Mouse (Mus musculus) activated CD4-positive, CD25-positive, alpha-beta regulatory T cell, adult 4 months (primary cell): ENCODE results near the gene Cst12. TPM values are rescaled to one million over a fixed set of nuclear protein-coding genes. Genes with fewer than 3 reads are reported as not detected.
"Not testable (repeated sequence)": the region's sequence is repeated elsewhere in the genome, so short reads cannot be mapped to it uniquely, and the experiment has no call there.

Experiments
- ATAC-seq: one replicate; pipeline ENCODE4 v1.8.0; 2017
- polyA plus RNA-seq, 2 experiments: library from polyadenylated mRNA; unstranded; fragments of 100-300 nt; shearing (Covaris generic); gene quantifications; one replicate each; pipeline ENCODE4 v1.2.1; 2017

Gene Cst12
- not detected for polyA plus RNA-seq

DNA sequence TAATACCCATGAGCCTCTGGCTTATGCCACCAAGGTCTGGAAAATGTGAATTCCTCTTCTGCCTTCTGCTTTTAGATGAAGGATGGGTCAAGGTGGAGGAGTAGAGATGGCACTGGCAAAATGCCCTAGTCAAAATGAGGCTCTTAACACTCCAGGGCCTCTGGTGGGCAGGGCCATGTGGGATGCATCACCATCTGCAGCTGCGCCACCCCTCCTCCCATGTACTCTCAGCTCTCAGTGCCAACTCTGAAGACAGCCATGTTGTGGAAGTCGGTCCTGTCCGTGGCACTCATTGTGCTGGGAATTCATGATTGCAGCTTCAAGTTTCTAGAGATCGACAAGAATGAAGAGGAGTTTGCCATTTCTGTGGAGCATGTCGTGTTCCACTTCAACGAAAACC lies at the start of gene Cst12:
TSS of gene Cst12 (plus strand) at position 220 of the 400 bp plus-strand sequence.
- no peak for ATAC-seq

DNA sequence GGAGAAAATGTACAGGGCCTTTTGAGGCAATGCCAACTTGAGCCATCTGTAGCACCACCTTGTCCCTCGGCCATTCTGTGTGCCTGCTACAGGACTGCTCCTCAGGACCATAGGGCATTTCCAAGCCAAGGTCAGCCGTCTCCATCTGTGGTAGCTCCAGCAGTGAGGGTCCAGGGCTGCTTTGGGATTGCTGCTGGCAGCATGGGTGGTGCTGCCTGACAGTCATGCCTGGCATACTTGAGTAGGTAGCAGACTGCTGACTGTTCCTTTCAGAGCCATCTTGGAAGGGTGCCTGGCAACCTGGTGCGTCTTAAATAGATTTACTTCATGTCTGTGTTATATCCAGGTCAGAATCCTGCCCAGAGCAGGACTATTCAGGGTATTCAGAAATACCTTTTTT lies 46.2 kb upstream of the Cst12 start:
- no peak for ATAC-seq

DNA sequence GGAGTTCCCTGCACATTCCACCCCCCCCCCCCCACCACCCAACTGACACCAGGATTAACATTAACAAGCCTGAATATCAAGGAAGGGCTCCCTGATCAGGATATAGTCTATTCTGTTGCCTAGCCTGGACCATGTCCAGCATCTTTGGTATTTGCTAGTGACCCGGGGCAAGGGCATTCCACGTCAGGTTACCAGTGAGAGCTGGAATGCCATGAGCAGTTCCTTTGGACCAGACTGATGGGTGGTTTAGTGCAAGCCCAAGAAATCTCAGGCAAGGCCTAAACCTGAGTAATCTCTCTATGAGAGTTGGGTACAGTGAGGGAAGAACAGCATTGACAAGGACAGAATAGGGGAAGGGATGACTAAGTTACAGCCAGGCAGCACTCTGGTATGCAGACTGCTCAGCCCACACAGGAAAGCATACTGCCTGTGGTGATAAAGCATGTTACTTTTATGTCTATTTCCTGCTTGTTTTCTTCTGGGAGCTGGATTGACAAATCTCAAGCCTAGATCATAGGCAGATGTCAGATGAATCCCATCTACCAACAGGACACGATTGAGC lies 45.2 kb upstream of the Cst12 start:
- no peak for ATAC-seq

DNA sequence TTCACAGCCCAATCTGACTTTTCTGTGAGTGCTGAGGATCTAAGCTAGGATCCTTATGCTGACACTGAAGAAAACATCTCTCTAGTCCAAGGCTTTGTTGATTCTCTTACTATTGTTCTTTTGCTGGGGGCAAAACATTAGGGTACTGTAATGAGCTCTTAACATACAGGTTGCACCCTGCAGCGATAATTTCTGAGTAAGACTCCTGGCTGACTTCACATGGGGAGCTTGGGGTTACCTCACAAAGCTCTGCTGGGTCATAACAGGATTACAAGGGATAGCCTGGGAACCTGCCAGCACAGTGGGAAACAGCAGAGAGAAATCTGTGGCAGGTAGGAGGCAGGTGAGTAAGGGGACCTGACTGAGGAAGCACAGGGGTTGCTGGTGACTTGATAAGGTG lies 39.1 kb upstream of the Cst12 start, which contains the start of gene Cstl1:
TSS of gene Cstl1 (plus strand) at position 301 of the 400 bp plus-strand sequence.
- no peak for ATAC-seq

DNA sequence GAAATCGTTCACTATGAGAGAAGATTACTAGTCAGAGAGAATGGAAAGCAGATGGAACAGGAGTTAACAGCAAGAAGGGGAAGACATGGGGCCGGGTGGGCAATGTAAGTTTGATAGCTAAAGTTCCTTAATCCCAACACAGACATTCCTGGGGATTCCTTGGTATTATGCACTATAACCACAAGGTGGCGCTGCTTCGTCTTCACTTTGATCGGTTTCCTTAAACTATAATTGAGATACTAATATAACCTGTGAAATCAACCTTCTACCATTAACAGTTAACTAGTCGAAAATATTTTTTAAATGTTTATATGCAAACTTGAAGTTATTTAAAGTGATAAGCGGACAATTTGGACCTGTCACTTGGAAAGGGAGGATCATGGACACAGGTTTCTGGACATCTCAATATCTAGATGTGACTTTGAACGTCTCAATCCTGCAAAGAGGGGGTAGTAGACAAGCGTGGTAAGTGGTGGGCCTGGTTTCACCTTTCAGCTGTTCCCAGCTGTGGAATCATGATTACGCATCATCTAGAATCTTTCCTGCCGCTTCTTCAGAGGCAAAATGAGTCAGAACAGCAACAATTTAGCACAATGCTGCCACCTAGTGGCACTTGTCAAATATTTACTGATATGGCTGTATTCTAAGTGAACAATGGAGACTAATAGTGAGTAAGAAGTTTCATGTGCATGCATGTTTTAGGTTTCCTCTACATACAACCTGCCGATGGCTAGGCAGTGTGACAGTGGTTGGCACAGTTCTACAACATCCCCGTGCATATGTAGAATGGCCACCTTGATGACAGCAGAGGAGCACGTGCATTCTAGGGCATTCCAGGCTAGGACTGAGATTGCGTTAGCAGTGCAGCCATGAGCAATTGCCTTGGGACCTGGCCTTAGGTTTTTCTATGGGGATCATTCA lies 37.0 kb upstream of the Cst12 start:
- peak; percentile 93 for ATAC-seq

DNA sequence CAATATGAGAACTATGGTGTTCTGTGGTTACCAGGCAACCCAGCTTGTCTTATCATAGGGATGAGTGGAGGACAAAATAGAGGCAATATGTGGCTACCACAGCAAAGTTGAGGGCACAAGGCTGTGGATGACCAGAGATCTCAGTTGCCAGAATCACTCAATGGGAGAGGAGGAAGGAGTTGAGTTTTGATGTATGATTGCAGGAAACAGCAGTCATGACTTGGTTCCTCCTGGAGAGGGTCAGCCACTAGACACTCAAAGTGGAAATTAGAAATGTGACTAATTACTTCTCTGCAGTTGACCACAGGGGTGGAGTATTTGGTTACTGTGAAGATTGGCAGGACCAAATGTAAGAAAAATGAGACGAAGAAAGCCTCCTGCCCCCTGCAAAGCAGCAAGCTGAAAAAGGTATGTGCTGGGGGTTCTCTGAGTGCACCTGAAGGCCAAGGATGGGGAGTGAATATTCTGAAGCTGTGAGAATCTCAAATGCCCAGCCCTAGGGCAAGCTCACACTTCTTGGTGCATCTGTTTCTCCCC lies 34.8 kb upstream of the Cst12 start:
- no peak for ATAC-seq

DNA sequence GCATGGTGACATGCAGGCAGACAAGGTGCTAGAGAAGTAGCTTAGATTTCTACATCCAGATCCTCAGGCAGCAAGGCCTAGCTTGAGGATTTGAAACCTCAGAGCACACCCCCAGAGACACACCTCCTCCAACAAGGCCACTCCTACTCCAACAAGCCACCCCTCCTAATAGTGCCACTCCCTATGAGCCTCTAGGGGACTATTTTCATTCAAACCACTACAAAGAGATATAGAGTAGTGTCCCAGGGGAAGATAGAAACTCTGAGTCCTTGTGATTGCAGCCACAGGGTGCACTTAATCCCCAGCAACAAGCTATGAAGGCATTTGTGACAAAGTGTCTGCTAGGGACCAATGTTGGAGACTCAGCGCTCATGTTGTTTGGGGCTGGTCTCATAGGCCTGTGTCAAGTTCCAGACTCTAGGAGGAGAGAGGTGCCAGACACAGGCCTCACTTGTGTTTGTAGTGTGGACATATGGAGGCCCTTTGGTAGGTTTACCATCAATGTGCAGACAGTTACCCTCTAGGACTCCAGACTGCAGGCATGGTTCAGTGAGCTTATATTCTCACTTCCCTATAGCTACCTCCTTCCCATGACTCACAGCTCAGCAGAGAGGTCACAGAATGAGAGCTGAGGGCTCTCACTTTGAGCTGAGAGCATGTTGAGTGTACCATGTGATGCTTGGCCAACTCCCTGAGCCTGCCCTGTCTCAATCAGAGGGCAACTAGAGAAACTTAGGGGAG lies 25.3 kb upstream of the Cst12 start:
- ATAC-seq, result no peak

DNA sequence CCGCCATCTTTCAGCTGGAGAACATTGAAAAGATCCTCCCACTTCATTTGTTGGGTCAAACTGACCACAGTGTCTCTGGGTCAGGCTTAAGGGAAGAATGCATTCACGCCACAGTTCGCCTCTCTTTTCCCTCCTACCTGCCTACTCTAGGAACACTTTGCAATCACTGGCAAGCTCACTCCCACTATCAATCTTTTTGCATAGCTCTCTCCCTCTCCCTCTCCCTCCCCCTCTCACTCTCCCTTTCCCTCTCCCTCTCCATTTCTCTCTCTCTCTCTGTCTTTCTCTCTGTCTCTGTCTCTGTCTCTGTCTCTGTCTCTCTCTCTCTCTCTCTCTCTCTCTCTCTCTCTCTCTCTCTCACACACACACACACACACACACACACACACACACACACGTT lies 17.8 kb upstream of the Cst12 start, which contains the start of gene Cst11:
TSS of gene Cst11 (minus strand) at position 101 of the 400 bp plus-strand sequence.
- ATAC-seq, result not testable (repeated sequence)

DNA sequence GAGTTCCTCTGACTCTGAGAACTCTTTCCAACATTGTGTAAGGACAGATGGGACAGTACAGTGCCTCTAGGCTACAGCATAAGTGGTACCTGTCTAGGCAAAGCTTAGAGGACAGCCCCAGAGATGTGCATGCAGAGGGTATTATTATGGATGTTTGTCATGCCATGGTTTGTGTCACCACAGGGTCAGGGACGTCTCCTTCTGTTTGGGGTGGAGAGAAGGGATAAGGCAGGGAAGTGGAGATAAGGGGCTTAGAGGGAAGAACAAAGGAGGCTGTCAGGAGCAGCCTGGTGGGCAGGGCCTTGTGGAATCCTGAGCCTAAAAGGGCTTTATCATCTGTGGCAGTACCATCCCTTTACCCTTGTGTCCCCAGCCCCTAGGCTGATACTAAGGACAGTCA lies 7.5 kb upstream of the Cst12 start, which contains the start of gene 8030411F24Rik:
TSS of gene 8030411F24Rik (plus strand) at position 301 of the 400 bp plus-strand sequence.
- ATAC-seq, result no peak

DNA sequence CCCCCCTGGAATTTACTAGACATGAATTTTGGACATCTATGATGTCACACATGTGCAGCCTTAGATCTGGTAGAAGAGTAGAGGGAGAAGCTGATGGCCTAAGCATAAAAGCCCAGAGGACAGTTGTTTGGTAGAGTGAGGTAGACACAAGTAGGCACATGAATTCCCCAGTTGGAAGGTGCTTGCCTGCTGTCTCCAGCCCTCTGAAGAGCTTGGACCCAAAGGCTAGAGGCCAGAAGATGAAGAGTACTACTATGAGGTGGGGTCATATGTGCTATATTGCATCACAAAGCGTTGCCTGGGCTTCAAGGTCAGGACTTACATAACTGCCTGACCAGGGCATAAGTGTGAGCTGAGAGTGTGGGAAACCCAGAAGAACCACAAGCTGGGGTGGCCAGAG lies 9.3 kb downstream of the Cst12 start, which contains the start of gene Cst8:
TSS of gene Cst8 (plus strand) at position 301 of the 400 bp plus-strand sequence.
- ATAC-seq, result no peak

DNA sequence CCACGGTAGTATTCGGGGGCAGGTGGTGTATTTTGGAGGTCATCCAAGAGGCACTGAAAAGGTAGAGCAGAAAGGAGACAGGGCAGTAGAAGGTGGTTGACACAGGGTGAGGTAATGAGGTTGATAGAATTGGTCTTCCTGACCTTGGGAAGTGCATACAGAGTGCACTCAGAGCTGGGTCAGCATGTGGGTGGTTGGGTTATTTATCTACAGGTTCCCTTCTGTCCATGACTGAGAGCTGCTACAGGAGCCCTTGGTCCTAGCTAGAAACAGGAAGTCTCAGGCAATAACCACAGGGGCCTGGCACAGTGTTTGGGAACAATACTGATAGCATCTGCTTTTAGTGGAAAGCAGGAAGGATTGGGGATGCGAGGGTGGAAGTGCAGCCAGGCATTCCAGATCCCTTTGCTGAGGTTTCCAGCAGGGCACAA lies 12.3 kb downstream of the Cst12 start:
- ATAC-seq, result no peak

DNA sequence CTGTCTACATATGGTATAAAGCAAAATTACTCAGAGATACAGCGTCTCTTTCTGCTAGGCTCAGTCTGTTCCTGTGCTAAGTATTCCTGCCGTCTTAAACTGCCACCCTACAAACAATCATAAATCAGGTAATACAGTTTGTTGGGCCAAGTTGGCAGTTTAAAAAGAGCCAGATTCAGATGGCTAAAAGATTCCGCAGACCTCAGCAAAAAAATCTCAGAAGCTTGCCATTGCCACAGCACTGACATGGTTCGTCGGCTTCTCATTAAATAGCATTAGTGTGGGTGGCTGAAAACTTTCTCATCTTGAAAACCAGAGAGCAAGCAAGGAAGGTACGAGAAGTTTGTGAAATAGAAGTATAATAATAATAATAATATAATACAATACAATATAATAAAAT lies 17.5 kb downstream of the Cst12 start:
- no peak for ATAC-seq

DNA sequence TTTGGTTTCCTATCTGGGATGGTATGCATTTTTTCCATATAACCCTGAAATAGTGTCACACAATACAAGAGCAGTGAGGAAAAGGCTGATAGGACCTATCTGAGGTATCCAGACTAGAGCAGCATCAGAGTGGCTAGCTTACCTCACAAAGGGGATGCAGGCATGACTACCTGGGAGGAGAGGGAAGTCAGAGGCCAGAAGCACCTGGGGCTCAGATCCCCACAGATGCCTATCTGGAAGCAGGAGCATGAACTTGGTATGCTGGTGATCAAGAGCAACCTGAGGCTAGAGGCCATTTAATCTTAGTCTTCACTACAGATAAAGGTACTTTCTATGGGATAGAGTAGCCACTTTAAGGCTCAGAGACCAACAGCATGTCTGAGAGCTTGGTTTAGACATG lies 30.7 kb downstream of the Cst12 start, which contains the start of gene Cst13:
TSS of gene Cst13 (plus strand) at position 173 of the 400 bp plus-strand sequence.
- ATAC-seq, result no peak

DNA sequence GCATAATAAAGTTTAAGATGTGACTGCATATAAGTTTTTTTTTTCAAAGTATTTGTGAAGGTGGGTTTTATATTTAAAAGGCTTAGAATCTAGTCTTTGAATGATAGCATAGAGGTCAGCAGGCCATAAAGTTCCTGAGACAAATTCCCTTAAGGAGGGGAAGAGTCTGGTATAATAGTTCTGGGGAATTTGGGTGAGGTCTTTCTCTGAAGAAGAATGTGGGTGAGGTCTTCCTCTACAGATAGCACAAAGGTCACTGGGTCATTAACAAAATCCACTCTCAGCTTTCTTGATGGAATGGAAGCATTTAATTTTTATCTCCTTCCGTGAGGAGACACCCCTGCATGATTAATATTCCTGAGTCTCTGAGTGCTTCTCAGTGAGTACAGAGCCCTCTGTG lies 36.8 kb downstream of the Cst12 start:
- no peak for ATAC-seq

DNA sequence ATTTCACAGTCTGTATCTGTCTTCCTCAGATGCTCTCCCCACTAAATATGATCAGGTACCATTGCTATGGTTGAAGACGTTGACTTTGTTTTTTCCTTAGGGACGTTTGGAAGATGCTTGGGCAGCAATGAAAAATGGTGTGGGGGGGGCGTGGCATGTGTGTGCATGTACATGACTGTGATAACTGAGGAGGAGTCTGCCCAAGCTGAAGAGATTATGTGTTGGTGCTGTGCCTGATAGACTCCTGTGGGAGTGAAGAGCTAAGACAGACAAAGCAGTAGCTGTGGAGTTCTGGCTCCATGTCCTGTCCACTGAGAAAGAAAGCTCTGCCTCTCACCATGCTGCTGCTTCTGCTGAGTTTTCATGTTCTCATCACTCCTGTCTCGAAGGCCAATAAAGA lies 45.8 kb downstream of the Cst12 start, which contains the start of gene Cst9:
TSS of gene Cst9 (plus strand) at position 236 of the 400 bp plus-strand sequence.
- ATAC-seq, result no peak

DNA sequence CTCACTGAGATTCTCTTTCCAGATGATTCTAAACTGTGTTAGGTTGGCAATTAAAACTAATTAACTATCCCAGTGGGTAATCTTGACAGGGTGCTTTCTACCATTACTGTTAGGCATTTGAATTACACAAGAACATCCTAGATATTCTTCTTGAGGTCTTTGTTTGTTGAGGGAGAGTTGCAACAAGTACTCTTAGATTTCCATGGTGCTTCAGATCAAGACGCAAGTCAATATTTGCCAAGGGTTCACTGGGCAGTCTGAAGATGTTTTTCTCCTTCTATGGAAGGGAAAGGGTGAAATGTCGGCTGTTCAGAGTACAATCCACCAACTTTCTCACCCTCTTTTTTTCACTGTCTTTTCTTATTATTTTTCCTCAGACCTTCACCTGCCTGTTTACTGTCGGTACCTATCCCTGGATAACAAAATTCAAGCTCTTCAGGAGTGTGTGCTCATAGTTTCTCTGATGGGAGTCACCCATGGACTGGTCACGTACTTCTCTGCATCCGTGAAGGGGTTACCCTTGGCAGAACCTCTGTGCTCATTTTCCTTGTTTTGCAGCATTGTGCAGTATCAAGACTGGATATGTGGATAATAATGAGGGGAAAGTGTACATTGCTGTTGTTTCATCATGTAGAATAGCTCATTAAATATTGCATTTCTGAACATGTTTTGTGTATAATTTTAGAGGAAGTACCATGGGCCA lies 49.1 kb downstream of the Cst12 start:
- ATAC-seq, result no peak

DNA sequence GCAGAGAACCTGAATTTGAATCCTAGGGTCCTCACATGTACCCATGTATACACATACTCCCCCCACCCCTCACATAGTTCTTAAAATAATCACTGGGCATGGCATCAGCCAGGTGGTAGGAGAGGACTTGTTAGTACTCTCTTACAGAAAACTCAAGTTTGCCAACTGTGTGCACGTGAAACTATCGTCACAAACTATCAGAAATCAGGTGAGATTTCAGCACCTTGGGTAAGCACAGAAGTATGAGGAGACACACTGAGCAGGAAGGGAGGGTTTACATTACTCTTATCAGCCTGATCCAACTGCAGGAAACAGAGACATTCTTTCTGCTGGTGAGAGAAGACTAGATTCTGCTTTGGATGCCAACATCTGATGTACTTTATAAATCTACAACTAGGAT lies 50.1 kb downstream of the Cst12 start:
- no peak for ATAC-seq
